Mouse (Mus musculus) layer of hippocampus, adult 9-11 months (tissue): ENCODE measurements around the gene Flg2.

ENCODE experiments used
- DNase-seq: peaks from one replicate; pipeline ENCODE4 v3.0.0; 2022

Gene Flg2

GRCm38 (mm10) chr3:93196978-93197377, at the start of gene Flg2:
Flg2 (plus strand) TSS chr3:93197278.
- DNase-seq = no peak

DNA sequence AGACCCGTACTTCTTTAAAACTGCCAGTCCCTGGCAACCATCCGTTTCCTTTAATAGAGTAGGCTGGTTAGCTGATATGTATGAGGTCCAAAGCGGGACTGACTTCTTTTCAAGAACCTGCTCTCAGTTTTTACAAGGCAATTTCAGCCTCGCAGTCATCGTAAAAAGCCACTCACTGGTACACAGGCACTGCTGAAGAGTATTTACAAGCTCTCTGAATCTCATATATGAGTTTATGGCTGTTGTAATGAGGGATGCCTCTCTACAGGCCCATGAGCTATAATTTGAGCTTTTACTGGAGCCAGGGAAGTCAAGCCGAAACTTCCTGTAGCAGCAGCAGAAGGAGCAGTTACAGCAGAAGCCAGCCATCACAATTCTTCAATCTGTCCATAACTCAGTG, 34.6 kb upstream of the Flg2 start:
- DNase-seq = no peak

DNA sequence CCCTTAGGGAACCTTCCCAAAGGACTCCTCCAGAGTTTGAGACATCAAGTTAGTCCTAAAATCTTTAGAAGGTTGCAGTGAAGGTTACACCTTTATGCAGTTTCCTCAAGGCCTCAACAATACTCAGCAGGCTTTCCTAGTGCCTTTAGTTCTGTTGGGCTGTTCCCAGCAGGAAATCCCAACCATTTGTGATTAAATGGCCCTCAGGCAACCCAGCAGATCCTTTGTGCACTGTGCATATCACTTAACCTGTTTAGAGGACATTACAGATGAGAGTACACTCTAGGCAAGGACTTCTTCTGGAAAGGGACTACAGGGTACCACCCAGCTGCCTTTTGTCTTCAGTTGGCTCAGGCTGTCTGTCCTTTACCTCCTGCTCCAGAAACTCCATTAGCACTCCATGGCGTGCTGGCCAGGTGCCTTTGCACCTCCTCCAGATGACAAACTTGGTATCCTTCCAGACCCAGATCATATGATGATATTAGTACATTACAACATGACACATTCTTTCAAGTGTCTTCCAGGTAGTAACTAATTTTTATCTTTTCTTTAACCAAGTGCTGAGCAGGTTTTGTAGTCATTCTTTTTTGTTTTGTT, 34.0 kb upstream of the Flg2 start:
- no peak for DNase-seq

GRCm38 (mm10) chr3:93180856-93181255, 16.2 kb upstream of the Flg2 start:
- peak; percentile 5 for DNase-seq

GRCm38 (mm10) chr3:93201955-93202354, 4.9 kb downstream of the Flg2 start:
- no peak for DNase-seq

- no peak for DNase-seq
These were observed 5.4 kb downstream of the Flg2 start for GRCm38 (mm10) chr3:93202499-93202898.
